Mouse (Mus musculus): ENCODE measurements around the gene Gm3371. TPM values are rescaled to one million over a fixed set of nuclear protein-coding genes. Genes with fewer than 3 reads are reported as not detected.
"Not testable (repeated sequence)": the region's sequence is repeated elsewhere in the genome, so short reads cannot be mapped to it uniquely, and the experiment has no call there.

Gm3371 gene
- total RNA-seq (2021): not detected
- long read RNA-seq, experiment 1: 0 reads
- long read RNA-seq, experiment 2: 0 reads

DNA sequence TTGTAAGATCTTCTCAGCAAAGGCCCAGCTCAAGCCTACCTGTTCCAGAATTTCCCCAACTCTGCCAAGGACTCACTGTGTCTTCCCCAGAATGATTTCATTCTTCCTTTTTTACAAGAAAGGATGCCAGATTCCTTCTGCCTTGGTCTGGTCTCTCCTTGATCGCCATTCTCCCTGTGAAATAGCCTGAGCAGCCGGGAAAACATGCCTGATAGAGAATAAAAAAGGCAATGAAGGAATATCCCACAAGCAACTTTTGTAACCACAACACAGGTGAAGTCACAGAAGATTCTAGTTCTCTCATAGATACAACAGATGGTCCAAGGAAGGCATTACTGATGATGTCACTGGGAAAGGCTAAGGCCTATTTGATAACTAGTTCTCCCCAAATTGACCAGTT, at the start of gene Gm3371:
Gm3371 (minus strand) TSS at position 101 of the 400 bp plus-strand sequence.
- intact Hi-C loops (cut with DNase I); H3K4me3 ChIP-seq; H3K27ac ChIP-seq; DNase-seq (ENCODE audit: extremely low spot score in 1 of 2, low spot score in 2 of 2): not testable (repeated sequence)

DNA sequence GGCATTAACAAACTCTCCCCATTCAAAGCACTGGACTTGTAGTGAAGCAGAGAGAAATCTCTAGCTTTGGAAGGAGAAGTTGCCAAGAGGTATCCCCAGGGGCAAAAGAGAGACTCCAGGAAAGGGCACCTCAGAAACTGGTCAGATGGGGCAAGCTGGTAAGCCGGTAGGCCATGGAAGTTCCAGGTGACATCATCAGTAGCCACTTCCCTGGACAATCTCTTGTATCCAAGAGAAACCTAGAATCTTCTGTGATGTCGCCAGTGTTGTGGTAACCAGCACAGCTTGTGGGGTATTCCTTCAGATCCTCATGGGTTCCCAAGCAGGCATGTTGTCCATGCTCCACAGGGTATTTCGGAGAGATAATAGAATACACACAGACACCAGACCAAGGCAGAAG, 22.8 kb upstream of the Gm3371 start, which contains the start of gene Gm8232:
Gm8232 (plus strand) TSS at position 301 of the 400 bp plus-strand sequence.
- H3K27ac ChIP-seq; intact Hi-C loops (cut with DNase I); DNase-seq (ENCODE audit: extremely low spot score in 1 of 2, low spot score in 2 of 2); H3K4me3 ChIP-seq: not testable (repeated sequence)

- intact Hi-C loops (cut with DNase I); H3K4me3 ChIP-seq; DNase-seq (ENCODE audit: extremely low spot score in 1 of 2, low spot score in 2 of 2); H3K27ac ChIP-seq: not testable (repeated sequence)
Measured at GRCm38 (mm10) chr14:44384233-44384632, 26.3 kb downstream of the Gm3371 start.

GRCm38 (mm10) chr14:44365057-44365456, 45.4 kb downstream of the Gm3371 start, which contains the start of gene Gm8229:
TSS of gene Gm8229 (plus strand) at chr14:44365357.
- not testable (repeated sequence) for H3K27ac ChIP-seq

DNA sequence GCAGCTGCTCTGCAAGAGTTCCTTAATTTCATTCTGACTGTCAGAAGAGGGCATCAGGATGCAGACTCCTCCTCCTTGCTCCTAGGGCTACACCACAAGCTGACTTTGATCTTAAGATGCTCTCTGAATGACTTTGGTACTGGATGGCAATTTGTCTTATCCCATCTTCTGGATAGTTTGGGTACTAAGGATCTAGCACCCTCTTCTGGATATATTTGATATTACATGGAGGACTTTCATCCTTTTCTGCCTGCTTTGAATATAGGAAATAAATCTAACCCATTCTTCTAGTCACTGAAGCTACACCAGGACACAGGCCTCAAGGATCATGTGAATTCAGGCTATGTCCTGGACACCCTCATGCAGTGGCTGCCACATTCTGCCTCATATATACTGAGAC, 48.2 kb downstream of the Gm3371 start:
- TF ChIP-seq CTCF (IDR thresholded peaks at IDR 0.05): peak; percentile 41
- H3K4me3 ChIP-seq; H3K27ac ChIP-seq; DNase-seq (ENCODE audit: extremely low spot score in 1 of 2, low spot score in 2 of 2); intact Hi-C loops (cut with DNase I): not testable (repeated sequence)

More at GRCm38 (mm10) chr14:44365057-44365456, 45.4 kb downstream of the Gm3371 start, which contains the start of gene Gm8229:
- intact Hi-C loops (cut with DNase I); H3K4me3 ChIP-seq; DNase-seq (ENCODE audit: extremely low spot score in 1 of 2, low spot score in 2 of 2): not testable (repeated sequence)

GRCm38 (mm10) chr14:44361416-44361815, 49.1 kb downstream of the Gm3371 start:
- H3K27ac ChIP-seq; intact Hi-C loops (cut with DNase I); DNase-seq (ENCODE audit: extremely low spot score in 1 of 2, low spot score in 2 of 2); H3K4me3 ChIP-seq: not testable (repeated sequence)
- TF ChIP-seq CTCF (IDR thresholded peaks at IDR 0.05): peak; percentile 13; the same call in 1 of the 2 replicates

Other genes with a start within 250 kb of the Gm3371 start
- gene Gm8212, start 213.0 kb downstream of the Gm3371 start, total RNA-seq (2021): not detected
- under 1 TPM; 0.30 to 0.57 TPM for gene 4930503E14Rik, start 197.4 kb downstream of the Gm3371 start, total RNA-seq (2021)
- gene Gm8220, start 125.1 kb downstream of the Gm3371 start, total RNA-seq (2021): not detected
- gene Gm5930, start 72.1 kb downstream of the Gm3371 start, total RNA-seq (2021): not detected
- not detected for gene Gm8229, start 45.3 kb downstream of the Gm3371 start, total RNA-seq (2021)
- not detected for gene Gm8232, start 22.9 kb upstream of the Gm3371 start, total RNA-seq (2021)
- not detected for gene BC061237, start 81.8 kb upstream of the Gm3371 start, total RNA-seq (2021)
- gene Gm17093, start 107.6 kb upstream of the Gm3371 start, total RNA-seq (2021): not detected
- not detected for gene Gm8247, start 172.5 kb upstream of the Gm3371 start, total RNA-seq (2021)
- not detected for gene Gm5624, start 217.2 kb upstream of the Gm3371 start, total RNA-seq (2021)